Mouse (Mus musculus) heart, embryonic 12.5 days (tissue): ENCODE measurements around the gene Os9. TPM values are rescaled to one million over a fixed set of nuclear protein-coding genes. Genes with fewer than 3 reads are reported as not detected.
A peak's percentile ranks its signal among the peaks of the same experiment; 100 is the strongest.
"Not testable (repeated sequence)": the region's sequence is repeated elsewhere in the genome, so short reads cannot be mapped to it uniquely, and the experiment has no call there.

ENCODE experiments used
- ATAC-seq: fragments of 200-750 bp; cut with Nextera tagmentation; 2 replicates; pipeline ENCODE4 v1.8.0; 2017; ENCODE audit warnings: moderate TSS enrichment, moderate library complexity; ENCODE audit not compliant: insufficient number of reproducible peaks, low FRiP score
- H3K27ac ChIP-seq: fragments of 300-500 bp; sonication (generic); 2 replicates; pipeline ENCODE4 v1.5.1; 2016; ENCODE audit warnings: mild to moderate bottlenecking, moderate library complexity; ENCODE audit not compliant: poor library complexity, severe bottlenecking
- H3K27me3 ChIP-seq: fragments of 300-500 bp; sonication (generic); replicated peaks from 2 replicates; pipeline ENCODE4 v1.6.1; 2016; ENCODE audit warnings: mild to moderate bottlenecking, moderate library complexity
- H3K36me3 ChIP-seq: fragments of 300-500 bp; sonication (generic); 2 replicates; pipeline ENCODE4 v1.6.1; 2016; ENCODE audit warnings: mild to moderate bottlenecking, moderate library complexity
- H3K4me1 ChIP-seq: fragments of 300-500 bp; sonication (generic); replicated peaks from 2 replicates; pipeline ENCODE4 v1.6.1; 2016; ENCODE audit warnings: mild to moderate bottlenecking
- H3K4me2 ChIP-seq: fragments of 300-500 bp; sonication (generic); 2 replicates; pipeline ENCODE4 v1.6.1; 2016; ENCODE audit warnings: mild to moderate bottlenecking, moderate library complexity
- H3K4me3 ChIP-seq: fragments of 300-500 bp; sonication (generic); 2 replicates; pipeline ENCODE4 v1.5.1; 2016; ENCODE audit warnings: mild to moderate bottlenecking
- H3K9ac ChIP-seq: fragments of 300-500 bp; sonication (generic); 2 replicates; pipeline ENCODE4 v1.6.1; 2016; ENCODE audit warnings: mild to moderate bottlenecking, moderate library complexity
- H3K9me3 ChIP-seq: fragments of 300-500 bp; sonication (generic); replicated peaks from 2 replicates; pipeline ENCODE4 v1.6.1; 2016; ENCODE audit warnings: mild to moderate bottlenecking, moderate library complexity
- WGBS: fragments of 180-500 bp; shearing (Covaris S2); methylation state at CpG from one replicate; pipeline ENCODE4 v1.1.7; 2016; 5-methylcytosine and 5-hydroxymethylcytosine counted together
- polyA plus RNA-seq: library from polyadenylated mRNA; unstranded; fragments of >200 nt; fragmentation: Nextera tagmentation; extraction: Ambion mirVana; gene quantifications from 2 replicates; pipeline ENCODE4 v1.2.1, GENCODE M21; 2016

The Os9 gene
- polyA plus RNA-seq, 1 experiment from 2014 or later: 52.4 TPM

- H3K4me3 ChIP-seq: peak overlapping the region; percentile 49
- no peak for ATAC-seq
- H3K9me3 ChIP-seq: no peaks in the 10 kb centered on the region
- H3K4me1 ChIP-seq: peaks cover 31% of the 10 kb centered on the region
- H3K27ac ChIP-seq: no peak overlapping the region
- peak overlapping the region; percentile 52; the same call in 1 of the 2 replicates for H3K9ac ChIP-seq
- H3K4me2 ChIP-seq: peak overlapping the region; percentile 82
- peaks cover 99% of the 10 kb centered on the region for H3K27me3 ChIP-seq
- H3K36me3 ChIP-seq: no peaks in the 10 kb centered on the region
- WGBS: 2% methylated on average over 68 of the region's 70 CpGs
Observed at GRCm38 (mm10) chr10:127079665-127080391, 41.1 kb downstream of the Os9 start.

- no peaks in the 10 kb centered on the region for H3K9me3 ChIP-seq
- WGBS: under 1% methylated on average over 28 of the region's 49 CpGs
- peaks cover 92% of the 10 kb centered on the region for H3K27me3 ChIP-seq
- no peak overlapping the region for H3K27ac ChIP-seq
- H3K36me3 ChIP-seq: no peaks in the 10 kb centered on the region
- H3K4me1 ChIP-seq: peaks cover 31% of the 10 kb centered on the region
- peak overlapping the region; percentile 52; the same call in 1 of the 2 replicates for H3K9ac ChIP-seq
- no peak for ATAC-seq
- peak overlapping the region; percentile 82 for H3K4me2 ChIP-seq
- H3K4me3 ChIP-seq: peak overlapping the region; percentile 49
Observed at GRCm38 (mm10) chr10:127078677-127079575, 42.0 kb downstream of the Os9 start.

- Histone ChIP-seq H3K9ac (no peak overlapping the region), H3K9me3 (no peaks in the 10 kb centered on the region), H3K4me2 (peak overlapping the region; percentile 82), H3K4me1 (peaks cover 31% of the 10 kb centered on the region), H3K27me3 (peaks cover 84% of the 10 kb centered on the region), H3K27ac (no peak overlapping the region), H3K36me3 (no peaks in the 10 kb centered on the region), H3K4me3 (no peak overlapping the region; the same call in 1 of the 2 replicates)
- no peak for ATAC-seq
- 4% methylated on average over 12 of the region's 12 CpGs for WGBS
Observed at GRCm38 (mm10) chr10:127078001-127078676, 42.8 kb downstream of the Os9 start.

GRCm38 (mm10) chr10:127077515-127077914, 43.4 kb downstream of the Os9 start:
- ATAC-seq: no peak
- Histone ChIP-seq H3K9me3 (no peaks in the 10 kb centered on the region), H3K4me1 (peaks cover 31% of the 10 kb centered on the region), H3K4me3 (no peak overlapping the region), H3K36me3 (no peaks in the 10 kb centered on the region), H3K27me3 (peaks cover 78% of the 10 kb centered on the region), H3K27ac (no peak overlapping the region), H3K4me2 (no peak overlapping the region), H3K9ac (no peak overlapping the region)
- WGBS: 8% methylated on average over 10 of the region's 10 CpGs

GRCm38 (mm10) chr10:127076082-127076481, 44.8 kb downstream of the Os9 start:
- WGBS: 43% methylated on average over 4 of the region's 4 CpGs
- H3K4me1 ChIP-seq: peaks cover 23% of the 10 kb centered on the region
- H3K4me3 ChIP-seq: no peak overlapping the region
- H3K27me3 ChIP-seq: peaks cover 63% of the 10 kb centered on the region
- H3K9ac ChIP-seq: no peak overlapping the region
- H3K27ac ChIP-seq: no peak overlapping the region
- no peak overlapping the region for H3K4me2 ChIP-seq
- H3K9me3 ChIP-seq: no peaks in the 10 kb centered on the region
- H3K36me3 ChIP-seq: no peaks in the 10 kb centered on the region
- ATAC-seq: no peak

GRCm38 (mm10) chr10:127075651-127076050, 45.3 kb downstream of the Os9 start:
- no peak overlapping the region for H3K4me2 ChIP-seq
- ATAC-seq: no peak

GRCm38 (mm10) chr10:127075080-127075479, 45.9 kb downstream of the Os9 start, which contains the start of gene Agap2:
Gene Agap2, plus strand, starts transcription at chr10:127075284.
- Histone ChIP-seq H3K4me1 (peaks cover 24% of the 10 kb centered on the region), H3K9ac (no peak within 1 kb of the TSS), H3K27ac (no peak within 1 kb of the TSS), H3K27me3 (peaks cover 53% of the 10 kb centered on the region), H3K9me3 (no peaks in the 10 kb centered on the region), H3K4me3 (no peak within 1 kb of the TSS), H3K4me2 (no peak within 1 kb of the TSS), H3K36me3 (no peaks in the 10 kb centered on the region)
- no peak for ATAC-seq
- WGBS: 55% methylated on average over 9 of the region's 9 CpGs

More at GRCm38 (mm10) chr10:127075651-127076050, 45.3 kb downstream of the Os9 start:
- WGBS: 64% methylated on average over 8 of the region's 8 CpGs
- no peak overlapping the region for H3K9ac ChIP-seq
- peaks cover 59% of the 10 kb centered on the region for H3K27me3 ChIP-seq
- H3K4me3 ChIP-seq: no peak overlapping the region
- H3K36me3 ChIP-seq: no peaks in the 10 kb centered on the region
- peaks cover 24% of the 10 kb centered on the region for H3K4me1 ChIP-seq
- no peak overlapping the region for H3K27ac ChIP-seq
- no peaks in the 10 kb centered on the region for H3K9me3 ChIP-seq

- Histone ChIP-seq H3K27me3 (peaks cover 42% of the 10 kb centered on the region), H3K9me3 (no peaks in the 10 kb centered on the region), H3K36me3 (no peaks in the 10 kb centered on the region), H3K4me1 (peaks cover 18% of the 10 kb centered on the region), H3K9ac (no peak overlapping the region), H3K4me2 (no peak overlapping the region), H3K27ac (no peak overlapping the region), H3K4me3 (no peak overlapping the region)
- ATAC-seq: no peak
- 93% methylated on average over 1 of the region's 1 CpGs for WGBS
Observed at GRCm38 (mm10) chr10:127073981-127074380, 47.0 kb downstream of the Os9 start.

GRCm38 (mm10) chr10:127072969-127073368, 48.0 kb downstream of the Os9 start:
- H3K4me1 ChIP-seq: peaks cover 19% of the 10 kb centered on the region
- not testable (repeated sequence) for H3K36me3 ChIP-seq, H3K9me3 ChIP-seq, H3K27ac ChIP-seq, ATAC-seq, H3K4me3 ChIP-seq, H3K9ac ChIP-seq, H3K4me2 ChIP-seq
- WGBS: 81% methylated on average over 2 of the region's 2 CpGs
- peaks cover 32% of the 10 kb centered on the region for H3K27me3 ChIP-seq

- not testable (repeated sequence) for H3K27ac ChIP-seq, H3K4me2 ChIP-seq, ATAC-seq, H3K9ac ChIP-seq, H3K9me3 ChIP-seq, H3K4me3 ChIP-seq
- peaks cover 15% of the 10 kb centered on the region for H3K36me3 ChIP-seq
- H3K4me1 ChIP-seq: peaks cover 19% of the 10 kb centered on the region
- 87% methylated on average over 4 of the region's 4 CpGs for WGBS
- peaks cover 25% of the 10 kb centered on the region for H3K27me3 ChIP-seq
Observed at GRCm38 (mm10) chr10:127072270-127072669, 48.7 kb downstream of the Os9 start.

GRCm38 (mm10) chr10:127071203-127071602, 49.7 kb downstream of the Os9 start:
- H3K4me2 ChIP-seq: peak overlapping the region; percentile 87
- no peaks in the 10 kb centered on the region for H3K9me3 ChIP-seq
- peaks cover 26% of the 10 kb centered on the region for H3K36me3 ChIP-seq
- no peak overlapping the region for H3K9ac ChIP-seq
- peaks cover 16% of the 10 kb centered on the region for H3K27me3 ChIP-seq
- WGBS: 74% methylated on average over 9 of the region's 9 CpGs
- no peak for ATAC-seq
- peak overlapping the region; percentile 86 for H3K4me3 ChIP-seq
- H3K27ac ChIP-seq: no peak overlapping the region
- peaks cover 19% of the 10 kb centered on the region for H3K4me1 ChIP-seq
